Mouse (Mus musculus) MEL (cell line): ENCODE data around the gene Oip5. TPM values are rescaled to one million over a fixed set of nuclear protein-coding genes. Genes with fewer than 3 reads are reported as not detected.

Experiments
- DNase-seq: peaks from one replicate; pipeline ENCODE4 v3.0.0; 2011; ENCODE audit warnings: low read depth, low spot score
- H3K27ac ChIP-seq: 2 replicates; pipeline ENCODE4 v1.5.1; 2012; ENCODE audit warnings: low read depth, mild to moderate bottlenecking, control low read depth, low read length, moderate library complexity; ENCODE audit not compliant: control insufficient read depth
- H3K27me3 ChIP-seq, 2 experiments: fragments of 150-350 bp in 1 of 2; sonication (generic) in 1 of 2; 2 replicates each; pipeline ENCODE4 v1.6.1; 2012; ENCODE audit warnings: low read length in 2 of 2, mild to moderate bottlenecking in 2 of 2, improper control_type of control experiment in 1 of 2, moderate library complexity in 1 of 2; ENCODE audit not compliant: insufficient read depth in 2 of 2, control insufficient read depth in 1 of 2
- H3K36me3 ChIP-seq, 2 experiments: 2 replicates each; pipeline ENCODE4 v1.6.1; 2012 to 2014; ENCODE audit warnings: low read length in 2 of 2, improper control_type of control experiment in 1 of 2, inconsistent platforms in 1 of 2, mild to moderate bottlenecking in 1 of 2; ENCODE audit not compliant: insufficient read depth in 2 of 2, control insufficient read depth in 1 of 2
- H3K4me1 ChIP-seq, 2 experiments: fragments of 150-350 bp in 1 of 2; sonication (generic) in 1 of 2; 2 replicates each; pipeline ENCODE4 v1.6.1; 2012; ENCODE audit warnings: low read length in 2 of 2, improper control_type of control experiment in 1 of 2, mild to moderate bottlenecking in 1 of 2; ENCODE audit not compliant: insufficient read depth in 2 of 2, control insufficient read depth in 1 of 2
- H3K4me3 ChIP-seq, 2 experiments: fragments of 150-350 bp in 1 of 2; sonication (generic) in 1 of 2; 2 replicates each; pipeline ENCODE4 v1.5.1; 2012; ENCODE audit warnings: low read depth in 2 of 2, low read length in 2 of 2, mild to moderate bottlenecking in 2 of 2, moderate library complexity in 2 of 2, control low read depth in 1 of 2, improper control_type of control experiment in 1 of 2; ENCODE audit not compliant: control insufficient read depth in 1 of 2, insufficient read depth in 1 of 2
- H3K79me2 ChIP-seq: 2 replicates; pipeline ENCODE4 v1.6.1; 2012; ENCODE audit warnings: mild to moderate bottlenecking, low read length, moderate library complexity; ENCODE audit not compliant: control insufficient read depth, poor library complexity, insufficient read depth
- H3K9ac ChIP-seq: 2 replicates; pipeline ENCODE4 v1.6.1; 2012; ENCODE audit warnings: low read depth, mild to moderate bottlenecking, control low read depth, low read length, moderate library complexity; ENCODE audit not compliant: control insufficient read depth, poor library complexity, severe bottlenecking
- H3K9me3 ChIP-seq: fragments of 150-350 bp; sonication (generic); replicated peaks from 2 replicates; pipeline ENCODE4 v1.6.1; 2012; ENCODE audit warnings: mild to moderate bottlenecking, low read length, improper control_type of control experiment, moderate library complexity; ENCODE audit not compliant: insufficient read depth
- BHLHE40 ChIP-seq: IDR thresholded peaks from 2 replicates; pipeline ENCODE4 v1.6.1; 2012; ENCODE audit warnings: low read depth, mild to moderate bottlenecking, inconsistent platforms, low read length, improper control_type of control experiment, borderline replicate concordance
- CHD1 ChIP-seq: IDR thresholded peaks from 2 replicates; pipeline ENCODE4 v1.6.1; 2012; ENCODE audit warnings: low read depth, mild to moderate bottlenecking, inconsistent platforms, low read length, improper control_type of control experiment
- CHD2 ChIP-seq: IDR thresholded peaks from 2 replicates; pipeline ENCODE4 v1.6.1; 2011; ENCODE audit warnings: low read length, improper control_type of control experiment
- CTCF ChIP-seq, 3 experiments: IDR thresholded peaks in 2 of 3; conservative IDR thresholded peaks in 1 of 3; 2 replicates each; pipeline ENCODE4 v1.5.1; 2011 to 2012; ENCODE audit warnings: low read length in 3 of 3, low read depth in 2 of 3, mild to moderate bottlenecking in 2 of 3, improper control_type of control experiment in 1 of 3, inconsistent platforms in 1 of 3, mixed read lengths in 1 of 3, moderate library complexity in 1 of 3; ENCODE audit not compliant: control insufficient read depth in 1 of 3, insufficient read depth in 1 of 3, poor library complexity in 1 of 3, severe bottlenecking in 1 of 3
- E2F4 ChIP-seq: IDR thresholded peaks from 2 replicates; pipeline ENCODE4 v1.6.1; 2011; ENCODE audit warnings: low read depth, low read length, improper control_type of control experiment, borderline replicate concordance
- EP300 ChIP-seq, 2 experiments: IDR thresholded peaks; 2 replicates each; pipeline ENCODE4 v1.6.1; 2011; ENCODE audit warnings: improper control_type of control experiment in 2 of 2, low read length in 2 of 2, low read depth in 1 of 2, mild to moderate bottlenecking in 1 of 2
- ETS1 ChIP-seq: IDR thresholded peaks from 2 replicates; pipeline ENCODE4 v1.6.1; 2012; ENCODE audit warnings: low read depth, mild to moderate bottlenecking, inconsistent platforms, low read length, improper control_type of control experiment, moderate library complexity
- GABPA ChIP-seq: IDR thresholded peaks from 2 replicates; pipeline ENCODE4 v1.6.1; 2012; ENCODE audit warnings: low read depth, mild to moderate bottlenecking, inconsistent platforms, low read length, improper control_type of control experiment, moderate library complexity
- GATA1 ChIP-seq: IDR thresholded peaks from 2 replicates; pipeline ENCODE4 v1.6.1; 2011; ENCODE audit warnings: low read depth, low read length, improper control_type of control experiment
- HCFC1 ChIP-seq: IDR thresholded peaks from 2 replicates; pipeline ENCODE4 v1.6.1; 2012; ENCODE audit warnings: low read depth, mild to moderate bottlenecking, inconsistent platforms, low read length, improper control_type of control experiment, moderate library complexity
- MAFK ChIP-seq: IDR thresholded peaks from 2 replicates; pipeline ENCODE4 v1.6.1; 2011; ENCODE audit warnings: low read depth, mild to moderate bottlenecking, low read length, improper control_type of control experiment, borderline replicate concordance
- MAX ChIP-seq: IDR thresholded peaks from 2 replicates; pipeline ENCODE4 v1.6.1; 2011; ENCODE audit warnings: low read length, improper control_type of control experiment
- MAZ ChIP-seq: IDR thresholded peaks from 2 replicates; pipeline ENCODE4 v1.6.1; 2012; ENCODE audit warnings: low read depth, mild to moderate bottlenecking, inconsistent platforms, low read length, improper control_type of control experiment
- MEF2A ChIP-seq: IDR thresholded peaks from 2 replicates; pipeline ENCODE4 v1.6.1; 2014; ENCODE audit warnings: low read depth, mild to moderate bottlenecking, inconsistent platforms, low read length, improper control_type of control experiment; ENCODE audit not compliant: poor library complexity, insufficient replicate concordance, severe bottlenecking; ENCODE audit errors: extremely low read depth
- MYB ChIP-seq: IDR thresholded peaks from 2 replicates; pipeline ENCODE4 v1.6.1; 2011; ENCODE audit warnings: mild to moderate bottlenecking, low read depth, low read length, improper control_type of control experiment
- MYC ChIP-seq: IDR thresholded peaks from 2 replicates; pipeline ENCODE4 v1.6.1; 2011; ENCODE audit warnings: low read depth, mild to moderate bottlenecking, low read length, improper control_type of control experiment, moderate library complexity
- NELFE ChIP-seq: IDR thresholded peaks from 2 replicates; pipeline ENCODE4 v1.6.1; 2011; ENCODE audit warnings: low read depth, low read length, improper control_type of control experiment
- NRF1 ChIP-seq: IDR thresholded peaks from 2 replicates; pipeline ENCODE4 v1.6.1; 2014; ENCODE audit warnings: low read depth, mild to moderate bottlenecking, inconsistent platforms, low read length, improper control_type of control experiment, moderate library complexity; ENCODE audit not compliant: poor library complexity, insufficient read depth, severe bottlenecking
- POLR2A ChIP-seq, 2 experiments: IDR thresholded peaks; 2 replicates each; pipeline ENCODE4 v1.6.1; 2011 to 2012; ENCODE audit warnings: low read length in 2 of 2, mild to moderate bottlenecking in 2 of 2, control low read depth in 1 of 2, improper control_type of control experiment in 1 of 2, low read depth in 1 of 2, moderate library complexity in 1 of 2; ENCODE audit not compliant: control insufficient read depth in 1 of 2, insufficient read depth in 1 of 2, poor library complexity in 1 of 2
- RCOR1 ChIP-seq: IDR thresholded peaks from 2 replicates; pipeline ENCODE4 v1.6.1; 2012; ENCODE audit warnings: low read depth, mild to moderate bottlenecking, inconsistent platforms, low read length, improper control_type of control experiment
- SIN3A ChIP-seq: IDR thresholded peaks from 2 replicates; pipeline ENCODE4 v1.6.1; 2012; ENCODE audit warnings: low read length, improper control_type of control experiment, inconsistent platforms
- TAL1 ChIP-seq: IDR thresholded peaks from 2 replicates; pipeline ENCODE4 v1.6.1; 2012; ENCODE audit warnings: mild to moderate bottlenecking, inconsistent platforms, low read length, moderate library complexity, mixed read lengths
- TBP ChIP-seq: IDR thresholded peaks from 2 replicates; pipeline ENCODE4 v1.8.0; 2011; ENCODE audit warnings: low read depth, low read length, improper control_type of control experiment
- TCF12 ChIP-seq: IDR thresholded peaks from 2 replicates; pipeline ENCODE4 v1.6.1; 2014; ENCODE audit warnings: low read depth, mild to moderate bottlenecking, inconsistent platforms, low read length, improper control_type of control experiment, moderate library complexity
- USF1 ChIP-seq: IDR thresholded peaks from 2 replicates; pipeline ENCODE4 v1.6.1; 2014; ENCODE audit warnings: low read depth, mild to moderate bottlenecking, inconsistent platforms, low read length, improper control_type of control experiment, moderate library complexity
- USF2 ChIP-seq, 2 experiments: IDR thresholded peaks; 2 replicates each; pipeline ENCODE4 v1.6.1; 2011 to 2012; ENCODE audit warnings: improper control_type of control experiment in 2 of 2, low read length in 2 of 2, borderline replicate concordance in 1 of 2, inconsistent platforms in 1 of 2, low read depth in 1 of 2, mild to moderate bottlenecking in 1 of 2; ENCODE audit not compliant: insufficient read depth in 1 of 2
- ZKSCAN1 ChIP-seq: IDR thresholded peaks from 2 replicates; pipeline ENCODE4 v1.6.1; 2012; ENCODE audit warnings: low read depth, mild to moderate bottlenecking, inconsistent platforms, low read length, improper control_type of control experiment, moderate library complexity
- ZMIZ1 ChIP-seq: IDR thresholded peaks from 2 replicates; pipeline ENCODE4 v1.6.1; 2012; ENCODE audit warnings: low read depth, mild to moderate bottlenecking, inconsistent platforms, low read length, improper control_type of control experiment, moderate library complexity
- ZNF384 ChIP-seq: IDR thresholded peaks from 2 replicates; pipeline ENCODE4 v1.6.1; 2012; ENCODE audit warnings: low read depth, mild to moderate bottlenecking, inconsistent platforms, low read length, improper control_type of control experiment
- polyA plus RNA-seq, 2 experiments: library from polyadenylated mRNA; stranded (reverse) in 1 of 2; unstranded in 1 of 2; fragments of >175 nt in 1 of 2; fragments of >200 nt in 1 of 2; gene quantifications; 2 replicates each; pipeline versions ENCODE4 v1.2.1 to v1.2.4; 2012; ENCODE audit warnings: low replicate concordance in 2 of 2, low read depth in 1 of 2; ENCODE audit not compliant: insufficient read length in 2 of 2, insufficient read depth in 1 of 2, missing spikeins in 1 of 2
- total RNA-seq: library from RNA; depleted of rRNA; stranded (reverse); fragments of 300-350 nt; gene quantifications from 2 replicates; pipeline ENCODE4 v1.2.3, GENCODE M21; 2012

The Oip5 gene
- total and polyA plus RNA-seq, 3 experiments, result 18.1 to 29.6 TPM; not detected in 1

- H3K27ac ChIP-seq, result no peak overlapping the region
- no peak for DNase-seq
- peaks cover 40 to 47% of the 10 kb centered on the region in 2 experiments for H3K36me3 ChIP-seq
- peaks cover 11% of the 10 kb centered on the region; the same call in 1 of the 2 replicates for H3K79me2 ChIP-seq
- H3K9ac ChIP-seq, result no peak overlapping the region
- peaks cover 16 to 23% of the 10 kb centered on the region in 2 experiments for H3K4me1 ChIP-seq
- no peak overlapping the region for H3K4me3 ChIP-seq
- TF ChIP-seq ZKSCAN1 (no peak), TAL1 (no peak), MYC (no peak), NRF1 (no peak), CTCF (IDR thresholded peaks at IDR 0.05 in 2 of 3, conservative IDR thresholded peaks at IDR 0.05 in 1 of 3; ENCODE audit: control insufficient read depth in 1 of 3, insufficient read depth in 1 of 3, low read depth in 2 of 3, low read length in 3 of 3, poor library complexity in 1 of 3, severe bottlenecking in 1 of 3) (no peak), E2F4 (no peak), MAZ (no peak), ZMIZ1 (no peak), TBP (no peak), RCOR1 (no peak), TCF12 (no peak), MEF2A (no peak), MAFK (no peak), MAX (no peak), GABPA (no peak), BHLHE40 (no peak), USF2 (IDR thresholded peaks at IDR 0.05; ENCODE audit: borderline replicate concordance in 1 of 2, insufficient read depth in 1 of 2, low read depth in 1 of 2, low read length in 2 of 2) (no peak), CHD2 (no peak)
- H3K27me3 ChIP-seq, result no peaks in the 10 kb centered on the region
- H3K9me3 ChIP-seq, result no peaks in the 10 kb centered on the region
Observed at GRCm38 (mm10) chr2:119601027-119601426, 17.2 kb downstream of the Oip5 start.

GRCm38 (mm10) chr2:119596781-119597330, 21.4 kb downstream of the Oip5 start:
- no peaks in the 10 kb centered on the region for H3K27me3 ChIP-seq
- H3K9me3 ChIP-seq, result no peaks in the 10 kb centered on the region
- H3K79me2 ChIP-seq, result peaks cover 25% of the 10 kb centered on the region
- H3K4me3 ChIP-seq, result no peak overlapping the region
- H3K27ac ChIP-seq, result no peak overlapping the region
- TF ChIP-seq BHLHE40, result no peak
- no peak for TF ChIP-seq E2F4
- no peak for TF ChIP-seq TCF12
- no peak for TF ChIP-seq MYB
- no peak for TF ChIP-seq POLR2A (IDR thresholded peaks at IDR 0.05; ENCODE audit: control insufficient read depth in 1 of 2, insufficient read depth in 1 of 2, low read depth in 1 of 2, low read length in 2 of 2, poor library complexity in 1 of 2)
- TF ChIP-seq TAL1, result no peak
- TF ChIP-seq NELFE, result no peak
- TF ChIP-seq SIN3A, result no peak
- TF ChIP-seq GATA1, result no peak
- TF ChIP-seq EP300 (IDR thresholded peaks at IDR 0.05; ENCODE audit: low read depth in 1 of 2, low read length in 2 of 2), result no peak
- TF ChIP-seq CHD1, result no peak
- TF ChIP-seq MAX, result no peak
- no peak for TF ChIP-seq ETS1
- TF ChIP-seq CHD2, result no peak
- TF ChIP-seq GABPA, result no peak
- no peak for TF ChIP-seq CTCF (IDR thresholded peaks at IDR 0.05 in 2 of 3, conservative IDR thresholded peaks at IDR 0.05 in 1 of 3; ENCODE audit: control insufficient read depth in 1 of 3, insufficient read depth in 1 of 3, low read depth in 2 of 3, low read length in 3 of 3, poor library complexity in 1 of 3, severe bottlenecking in 1 of 3)
- no peak for TF ChIP-seq ZNF384
- no peak for TF ChIP-seq USF1
- no peak for TF ChIP-seq HCFC1
- TF ChIP-seq RCOR1, result no peak
- peaks cover 3 to 5% of the 10 kb centered on the region in 2 experiments for H3K4me1 ChIP-seq
- H3K9ac ChIP-seq, result no peak overlapping the region
- peaks cover 18 to 41% of the 10 kb centered on the region in 2 experiments for H3K36me3 ChIP-seq
- DNase-seq, result peak; percentile 33
